Mouse (Mus musculus): ENCODE measurements around the gene Slc7a10.
A peak's percentile ranks its signal among the peaks of the same experiment; 100 is the strongest.

The Slc7a10 gene

DNA sequence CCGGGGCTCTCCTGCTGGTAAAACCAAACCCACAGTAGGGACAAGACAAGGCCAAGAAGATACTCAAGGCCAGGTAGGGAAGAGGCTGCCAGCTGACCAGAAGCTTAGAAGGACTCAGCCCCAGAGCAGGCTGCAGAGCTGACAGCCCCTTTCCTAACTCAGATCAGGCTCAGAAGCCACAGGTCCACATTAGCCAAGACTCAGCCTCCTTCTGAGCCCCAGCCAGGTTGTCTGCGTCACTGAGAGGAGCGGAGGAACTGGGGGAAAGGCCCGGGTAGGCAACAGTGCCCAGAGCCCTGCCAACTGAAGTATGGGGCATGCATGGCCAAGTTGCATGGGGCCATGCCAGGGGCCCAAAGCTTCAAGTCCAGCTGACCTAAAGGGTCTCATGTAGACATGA, 13.7 kb upstream of the Slc7a10 start:
- no peak for DNase-seq (ENCODE audit: low spot score in 2 of 2)

DNA sequence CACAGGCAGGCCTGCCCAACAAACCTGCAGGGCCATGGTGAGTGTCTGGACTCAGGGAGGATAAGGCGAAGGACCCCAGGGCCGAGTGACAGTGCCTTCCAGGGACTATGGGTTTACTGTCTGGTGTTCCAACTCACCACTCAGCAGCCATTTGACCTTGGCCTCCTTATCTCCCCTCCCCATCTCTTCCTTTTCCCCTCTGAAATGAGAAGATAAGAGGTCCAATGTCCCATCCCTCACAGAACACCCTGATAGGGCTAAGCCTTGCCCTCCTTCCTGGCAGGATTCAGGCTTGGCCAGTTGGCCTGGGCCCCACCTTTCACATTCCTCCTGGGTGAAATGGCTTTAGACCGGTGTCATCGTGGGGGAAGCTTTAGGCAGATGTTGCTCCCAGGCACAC, 10.7 kb upstream of the Slc7a10 start:
- no peak for DNase-seq (ENCODE audit: low spot score in 2 of 2)

DNA sequence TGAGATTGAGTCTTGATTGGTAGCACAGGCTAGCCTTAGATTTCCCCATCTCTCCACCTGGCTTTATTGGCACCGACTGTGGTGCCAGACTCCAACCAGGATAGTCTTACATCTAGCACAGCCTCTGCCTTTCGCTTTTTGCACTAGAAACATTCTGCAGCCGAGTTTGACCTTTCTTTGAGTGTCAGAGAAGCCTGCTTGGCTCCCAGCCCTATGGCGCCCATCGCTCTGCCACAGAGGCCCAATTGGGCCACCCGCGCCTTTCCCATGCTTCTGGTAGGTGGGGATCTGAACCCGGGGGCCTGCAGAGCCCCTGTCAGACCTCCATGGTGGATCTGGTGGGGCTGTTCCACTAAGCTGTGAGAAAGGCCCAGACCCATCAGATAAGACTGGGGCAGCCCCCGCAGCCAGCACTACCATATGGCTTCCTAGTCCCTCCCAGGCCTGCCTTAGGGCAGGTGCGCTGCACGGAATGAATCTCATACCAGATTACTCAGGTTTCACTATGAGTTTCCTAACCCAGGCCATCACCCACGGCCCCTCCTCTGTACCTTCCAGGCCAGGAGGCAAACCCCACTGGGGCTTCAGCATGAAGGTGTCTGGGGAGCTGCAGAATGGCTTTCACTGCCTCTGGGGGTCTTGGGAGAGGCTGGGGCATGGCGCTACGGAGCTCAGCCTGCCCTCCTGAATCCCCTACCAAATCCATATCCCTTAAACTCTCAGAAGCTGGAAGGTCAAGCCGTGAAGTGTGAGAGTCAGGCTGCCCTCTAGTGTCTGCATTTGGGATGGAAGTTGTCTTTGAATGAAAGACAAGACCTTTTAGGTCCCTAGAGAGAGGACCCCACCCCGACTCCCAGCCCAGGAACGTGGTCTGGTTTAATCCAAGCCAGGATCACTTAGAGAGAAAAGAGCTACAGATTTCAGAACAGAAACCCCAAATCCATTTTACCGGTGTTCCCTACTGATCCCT, 9.5 kb upstream of the Slc7a10 start:
- DNase-seq (ENCODE audit: low spot score in 2 of 2) = no peak

DNA sequence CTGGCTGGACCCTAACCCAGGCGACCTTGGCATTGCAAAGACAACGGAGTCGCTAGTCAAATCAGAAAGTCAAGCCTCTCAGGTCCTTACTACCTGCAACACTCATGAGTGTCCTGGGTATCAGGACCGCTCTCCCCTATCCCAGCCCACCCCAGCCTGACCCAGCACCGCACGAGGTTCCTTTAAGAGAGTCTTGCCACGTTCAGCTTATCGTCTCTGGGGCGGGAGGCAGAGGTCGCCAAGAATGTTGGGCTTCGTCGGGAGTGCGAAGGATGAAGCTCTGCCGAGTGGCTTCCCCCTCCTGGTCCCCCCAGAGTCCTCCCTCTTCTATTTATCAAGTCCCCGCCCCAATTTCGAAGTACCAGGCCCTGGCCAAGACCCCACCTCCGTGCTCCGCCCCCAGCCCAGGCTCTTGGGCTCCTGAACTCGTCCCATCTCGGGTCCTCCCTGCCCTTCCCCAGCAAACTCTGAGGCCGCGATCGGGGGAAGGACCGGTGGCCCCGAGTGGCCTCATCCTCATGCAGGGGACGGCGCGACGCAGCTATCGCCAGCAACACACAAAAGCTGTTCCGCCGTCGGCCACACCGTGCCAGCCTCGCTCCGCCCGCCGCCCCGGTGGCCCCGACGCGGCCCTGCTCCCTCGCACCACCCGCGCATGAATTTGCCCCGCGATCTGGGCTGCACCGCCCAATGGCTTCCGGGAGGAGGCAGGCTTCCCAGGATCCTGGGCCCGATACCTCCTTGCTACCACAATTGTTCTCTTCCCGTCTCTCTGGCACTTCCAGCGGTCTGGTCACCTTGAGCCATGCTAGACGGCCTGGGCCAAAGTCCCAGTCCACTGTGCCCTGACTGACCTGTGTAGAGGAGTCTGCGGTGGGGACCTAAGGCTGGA, 1.1 kb upstream of the Slc7a10 start:
- no peak for DNase-seq (ENCODE audit: low spot score in 2 of 2)

DNA sequence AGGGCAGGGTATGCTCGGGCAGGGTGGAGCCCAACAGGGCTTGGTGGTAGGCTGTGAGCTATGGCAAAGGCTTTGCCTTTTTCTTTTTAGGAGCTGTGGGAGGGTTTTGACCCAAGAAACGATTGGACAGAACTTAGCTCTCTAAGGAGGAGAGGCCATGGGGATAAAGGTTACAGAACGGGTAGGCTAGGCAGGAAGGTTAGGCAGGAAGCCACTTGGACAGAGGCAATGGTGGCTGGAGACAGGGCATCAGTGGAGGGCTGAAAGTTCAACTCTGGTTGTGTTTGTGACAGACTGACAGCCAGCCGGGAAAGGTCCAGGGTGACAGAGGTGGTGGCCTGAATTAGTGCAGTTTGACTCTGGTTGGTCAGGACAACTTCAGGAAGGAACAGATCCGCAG, 3.5 kb downstream of the Slc7a10 start:
- DNase-seq (ENCODE audit: low spot score in 2 of 2) = no peak

DNA sequence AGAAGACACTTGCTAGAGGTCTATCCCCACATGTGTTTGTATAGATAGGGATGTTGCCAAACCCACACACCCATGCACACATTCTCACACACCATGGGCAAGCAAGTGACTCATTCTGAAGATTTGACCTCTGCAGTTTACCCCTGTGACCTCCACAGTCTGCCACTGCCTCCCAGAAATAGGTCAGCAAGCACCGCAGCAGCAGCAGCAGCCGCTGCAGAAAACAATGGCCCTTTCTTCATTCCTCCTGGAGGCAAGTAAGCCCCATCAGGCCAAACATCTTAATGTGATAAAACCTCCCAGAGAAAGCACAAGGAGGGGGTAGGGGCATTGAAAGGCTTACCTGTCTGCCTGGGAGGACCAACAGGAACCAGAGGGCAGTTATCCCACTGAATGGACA, 5.1 kb downstream of the Slc7a10 start:
- no peak for DNase-seq (ENCODE audit: low spot score in 2 of 2)

DNA sequence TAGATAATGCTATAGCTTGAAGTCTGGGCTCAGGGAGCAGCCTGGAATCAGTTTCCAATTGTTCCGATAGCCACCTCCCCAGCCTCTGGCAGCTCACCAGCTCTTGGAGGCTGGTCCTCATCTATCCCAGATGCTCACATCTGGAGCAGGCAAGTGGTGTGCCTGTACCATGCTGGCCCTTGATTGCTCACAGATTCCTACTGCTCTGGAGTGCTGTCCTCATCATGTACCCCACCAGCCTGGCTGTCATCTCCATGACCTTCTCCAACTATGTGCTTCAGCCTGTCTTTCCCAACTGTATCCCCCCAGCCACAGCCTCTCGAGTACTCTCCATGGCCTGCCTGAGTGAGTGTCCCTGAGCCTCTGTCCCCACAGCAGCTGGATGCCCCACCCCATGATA, 10.8 kb downstream of the Slc7a10 start:
- DNase-seq (ENCODE audit: low spot score in 2 of 2) = no peak

DNA sequence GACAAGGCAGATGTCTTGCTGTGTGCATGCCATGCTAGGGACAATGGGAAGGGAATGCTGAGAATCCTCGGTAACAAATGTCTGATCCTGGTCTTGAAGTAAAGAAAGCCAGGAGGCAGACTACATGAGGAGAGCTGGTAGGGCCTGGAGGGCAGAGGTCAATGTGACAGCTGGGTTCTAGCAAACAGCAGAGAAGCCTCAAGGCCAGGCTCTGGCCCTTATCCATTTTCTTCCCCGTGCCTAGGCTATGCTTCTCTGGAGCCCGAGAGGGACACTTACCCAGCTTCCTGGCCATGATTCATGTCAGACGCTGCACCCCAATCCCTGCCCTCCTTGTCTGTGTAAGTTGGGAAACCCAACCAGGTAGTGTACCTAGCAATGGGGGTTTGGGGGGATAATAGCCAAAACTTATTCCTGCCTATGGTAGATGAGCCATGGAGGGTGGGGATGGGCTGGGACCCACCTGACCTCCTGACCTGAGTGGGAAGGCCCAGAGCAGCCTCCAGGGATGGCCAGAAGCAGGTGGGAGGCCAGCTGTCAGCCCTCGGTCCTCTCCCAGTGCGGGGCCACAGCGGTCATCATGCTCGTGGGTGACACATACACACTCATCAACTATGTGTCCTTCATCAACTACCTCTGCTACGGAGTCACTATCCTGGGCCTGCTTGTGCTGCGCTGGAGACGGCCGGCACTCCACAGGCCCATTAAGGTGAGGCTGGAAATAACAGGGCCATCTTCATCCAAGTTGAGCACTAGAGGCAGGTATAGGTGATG, 13.0 kb downstream of the Slc7a10 start:
- DNase-seq (ENCODE audit: low spot score in 2 of 2) = no peak

DNA sequence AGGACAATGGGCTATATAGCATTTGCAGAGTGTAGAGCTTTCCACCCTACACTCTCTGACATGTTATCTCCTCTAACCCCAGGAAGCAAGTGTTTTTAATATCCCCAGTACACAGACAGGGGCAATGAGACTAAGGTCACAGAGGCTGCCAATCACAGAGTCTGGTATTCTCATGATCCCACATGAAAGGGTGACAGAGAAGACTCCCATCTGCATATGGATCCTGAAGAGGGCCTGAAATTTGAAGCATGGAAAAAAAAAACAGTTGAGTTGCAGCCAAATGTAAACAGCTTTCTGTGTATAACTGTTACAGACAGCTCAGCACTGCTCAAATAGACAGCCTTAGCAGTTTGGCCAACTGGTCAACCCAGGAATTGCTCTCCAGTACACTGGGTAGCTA, 13.6 kb downstream of the Slc7a10 start:
- DNase-seq (ENCODE audit: low spot score in 2 of 2) = no peak

DNA sequence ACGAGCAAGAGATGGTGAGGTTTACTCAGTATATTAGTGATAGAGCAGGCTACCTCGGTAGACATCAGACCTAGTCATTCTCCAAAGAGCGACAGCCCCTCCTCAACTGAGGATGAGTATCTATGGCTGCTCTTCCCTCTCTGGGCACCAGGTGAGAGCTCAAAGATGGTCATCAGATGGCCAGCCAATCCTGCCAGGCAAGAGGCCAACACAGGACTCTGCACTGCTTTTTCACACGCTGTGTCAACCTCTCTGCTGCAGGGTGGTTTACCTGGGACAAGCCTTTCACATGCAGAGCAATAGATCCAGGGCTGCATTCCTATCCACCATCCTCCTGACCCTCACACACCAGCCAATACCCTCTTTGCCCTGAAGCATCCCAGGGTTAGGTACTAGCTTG, 25.6 kb downstream of the Slc7a10 start:
- no peak for DNase-seq (ENCODE audit: low spot score in 2 of 2)

DNA sequence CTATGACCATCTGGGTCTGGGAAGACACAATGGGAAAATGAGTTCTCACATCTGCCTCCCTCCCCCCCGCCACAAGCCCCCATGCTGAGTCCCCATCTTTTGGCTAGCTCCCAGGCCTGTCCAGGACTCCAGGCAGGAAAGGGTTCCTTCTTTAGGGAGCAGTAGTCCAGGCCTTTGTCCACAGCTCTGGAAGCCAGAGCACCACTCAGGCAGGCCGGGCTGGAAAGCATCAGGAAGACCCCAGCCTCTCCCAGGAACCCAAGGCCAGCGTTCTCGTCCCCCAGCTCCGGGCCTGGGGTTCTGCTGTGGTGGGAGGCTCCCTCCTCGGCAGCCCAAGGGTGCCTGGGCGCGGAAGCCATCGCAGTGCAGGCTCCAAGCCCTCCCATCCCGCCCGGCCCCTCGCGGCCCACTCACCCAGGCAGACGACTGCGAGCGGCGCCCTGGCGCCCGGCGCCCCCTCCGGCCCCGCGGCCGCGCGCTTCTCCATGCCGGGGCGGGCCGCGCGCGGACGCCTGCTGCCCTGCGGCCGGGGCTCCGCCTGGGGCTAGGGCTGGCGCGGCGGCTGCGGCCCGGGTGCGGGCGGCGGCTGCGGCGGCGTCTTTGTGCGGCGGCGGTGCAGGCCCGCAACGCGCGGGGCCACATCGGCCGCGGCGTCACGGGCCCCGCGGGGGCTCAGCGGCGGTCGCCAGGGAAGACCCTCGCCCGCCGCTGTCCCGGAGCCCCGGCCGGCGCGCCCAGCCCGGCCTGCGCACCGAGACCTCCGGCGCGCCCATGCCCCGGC, 28.4 kb downstream of the Slc7a10 start:
- DNase-seq (ENCODE audit: low spot score in 2 of 2) = no peak

DNA sequence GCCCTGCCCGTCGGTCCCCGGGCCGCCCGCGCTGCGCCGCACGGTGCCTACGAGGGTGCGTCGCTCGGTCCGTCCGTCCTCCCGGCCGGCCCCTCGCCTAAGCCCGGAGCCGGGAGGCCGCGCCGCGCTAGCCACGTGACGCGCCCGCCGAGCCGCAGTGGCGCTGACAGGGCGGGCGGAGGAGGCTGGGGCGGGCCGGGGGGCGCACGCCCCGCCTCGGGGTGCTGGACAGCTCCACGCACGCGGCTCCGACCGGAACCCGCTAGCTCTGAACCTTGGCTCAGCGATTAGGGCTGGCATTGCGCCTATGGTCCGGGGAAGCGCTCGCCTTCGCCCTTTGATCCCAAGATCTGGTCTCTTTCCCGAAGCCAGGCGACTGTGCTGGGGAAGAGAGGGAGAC, 29.0 kb downstream of the Slc7a10 start, which contains the start of gene Lrp3:
TSS of gene Lrp3 (minus strand) at position 274 of the 400 bp plus-strand sequence.
- peak; percentile 46 to 53 for DNase-seq (ENCODE audit: low spot score in 2 of 2)

DNA sequence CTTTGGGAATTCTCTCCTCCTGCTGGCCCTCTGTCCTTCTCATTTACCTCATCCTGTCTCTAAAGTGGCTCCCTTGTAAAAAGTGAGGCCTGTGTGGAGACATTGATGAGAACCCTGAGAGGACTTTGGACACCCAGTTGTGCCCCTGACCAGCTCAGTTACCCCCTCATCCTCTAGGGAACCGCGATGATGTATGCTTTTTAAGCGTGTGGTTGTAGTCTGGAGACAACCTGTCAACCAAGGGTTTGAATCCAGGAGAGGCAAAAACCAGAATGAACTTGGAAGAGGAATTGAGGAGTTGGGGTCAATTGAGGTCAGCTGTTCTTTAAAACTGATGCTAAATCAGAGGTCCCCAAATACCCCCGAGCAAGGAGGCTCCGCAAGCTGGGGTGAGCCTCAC, 29.5 kb downstream of the Slc7a10 start:
- no peak for DNase-seq (ENCODE audit: low spot score in 2 of 2)

DNA sequence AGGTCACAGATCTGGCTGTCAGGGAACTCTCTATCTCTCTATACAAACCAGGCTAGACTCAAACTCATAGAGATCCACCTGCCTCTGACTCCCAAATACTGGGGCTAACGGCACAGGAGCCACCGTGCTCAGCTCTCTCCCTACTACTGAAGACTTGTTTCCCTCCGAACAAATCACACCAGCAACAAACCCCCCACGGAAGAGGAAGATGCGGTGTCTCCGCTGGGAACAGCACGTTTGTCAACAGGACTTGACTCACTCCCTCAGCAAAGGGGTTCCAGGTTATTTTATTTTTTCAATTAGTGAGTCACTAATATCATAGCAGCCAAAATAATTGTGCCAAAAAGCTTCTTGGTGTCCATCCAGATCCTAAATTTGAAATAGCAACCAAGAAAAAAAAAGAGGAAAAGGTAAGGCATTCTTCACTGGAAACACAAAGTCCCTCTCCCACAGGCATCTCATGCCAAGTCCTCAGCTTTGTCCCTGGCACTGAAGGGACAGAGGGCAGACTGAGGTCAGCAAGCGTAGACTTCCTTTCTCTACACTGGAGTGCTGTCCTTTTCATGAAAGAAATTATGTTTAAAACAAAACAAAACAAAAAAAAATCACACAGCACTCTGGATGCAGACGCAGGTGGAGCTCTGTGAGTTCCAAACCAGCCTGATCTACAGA, 34.6 kb downstream of the Slc7a10 start:
- DNase-seq (ENCODE audit: low spot score in 2 of 2) = no peak

DNA sequence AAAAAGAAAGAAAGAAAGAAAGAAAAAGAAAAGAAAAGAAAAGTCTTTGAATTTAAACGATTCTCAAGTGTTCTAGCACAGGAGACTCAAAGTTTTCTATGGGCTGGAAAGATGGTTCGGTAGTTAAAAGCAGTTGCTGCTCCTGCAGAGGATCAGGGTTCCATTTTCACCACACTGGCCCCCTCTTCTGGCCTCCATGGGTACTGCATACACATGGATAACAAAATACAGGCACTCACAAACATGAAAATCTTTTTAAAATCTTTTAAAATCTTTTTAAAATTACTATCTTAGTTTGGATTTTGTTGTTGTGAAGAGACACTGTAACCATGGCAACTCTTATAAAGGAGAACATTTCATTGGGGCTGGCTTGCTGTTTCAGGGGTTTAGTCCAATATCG, 44.1 kb downstream of the Slc7a10 start:
- DNase-seq (ENCODE audit: low spot score in 2 of 2) = no peak

DNA sequence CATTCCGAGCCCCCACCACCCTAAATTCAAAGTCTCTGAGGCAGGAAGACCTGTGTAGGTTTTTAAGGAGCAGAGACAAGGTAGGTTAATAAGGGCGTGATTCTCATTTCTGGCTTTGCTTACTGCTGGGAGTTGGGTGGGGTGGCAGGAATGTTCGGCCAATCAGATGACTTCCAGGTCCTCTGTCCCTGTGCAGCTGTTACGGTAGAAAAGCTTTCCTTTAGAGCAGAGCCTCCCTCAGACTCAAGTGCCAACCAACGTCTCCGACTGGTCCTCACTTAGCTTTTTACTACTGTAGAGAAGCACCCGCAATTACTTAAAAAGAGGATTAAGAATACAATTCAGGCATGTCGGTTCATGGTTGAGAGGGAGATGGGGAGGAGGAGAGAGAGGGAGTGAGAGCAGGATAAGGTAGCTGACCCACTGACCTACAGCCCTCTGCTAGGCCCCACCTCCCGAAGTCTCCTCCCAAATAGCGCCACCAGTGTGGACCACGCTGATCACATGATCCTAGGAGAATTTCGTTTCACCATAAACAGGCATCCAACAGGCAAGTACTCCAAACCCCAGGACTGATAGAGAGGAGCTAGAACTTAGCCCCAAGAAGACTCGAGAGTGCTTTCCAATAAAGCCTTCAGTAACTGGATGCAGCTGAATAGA, 46.7 kb downstream of the Slc7a10 start:
- no peak for DNase-seq (ENCODE audit: low spot score in 2 of 2)

DNA sequence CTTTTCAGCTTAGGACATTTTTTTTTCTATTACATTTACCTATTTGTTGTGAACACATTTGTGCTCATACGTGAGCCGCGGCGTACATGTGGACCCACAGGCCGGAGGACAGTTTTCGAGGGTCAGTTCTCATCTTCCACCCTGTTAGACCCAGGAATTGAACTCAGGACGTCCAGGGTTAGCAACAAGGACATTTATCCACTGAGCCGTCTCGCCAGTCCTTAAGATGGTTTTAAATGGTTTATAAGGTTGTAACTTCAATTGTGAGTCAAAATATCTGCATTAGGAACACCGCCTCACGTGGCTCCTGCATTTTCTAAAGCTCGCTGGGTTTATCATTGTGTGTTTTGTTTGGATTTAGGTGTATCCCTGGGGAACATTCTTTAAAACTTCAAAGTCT, 47.7 kb downstream of the Slc7a10 start:
- no peak for DNase-seq (ENCODE audit: low spot score in 2 of 2)

DNA sequence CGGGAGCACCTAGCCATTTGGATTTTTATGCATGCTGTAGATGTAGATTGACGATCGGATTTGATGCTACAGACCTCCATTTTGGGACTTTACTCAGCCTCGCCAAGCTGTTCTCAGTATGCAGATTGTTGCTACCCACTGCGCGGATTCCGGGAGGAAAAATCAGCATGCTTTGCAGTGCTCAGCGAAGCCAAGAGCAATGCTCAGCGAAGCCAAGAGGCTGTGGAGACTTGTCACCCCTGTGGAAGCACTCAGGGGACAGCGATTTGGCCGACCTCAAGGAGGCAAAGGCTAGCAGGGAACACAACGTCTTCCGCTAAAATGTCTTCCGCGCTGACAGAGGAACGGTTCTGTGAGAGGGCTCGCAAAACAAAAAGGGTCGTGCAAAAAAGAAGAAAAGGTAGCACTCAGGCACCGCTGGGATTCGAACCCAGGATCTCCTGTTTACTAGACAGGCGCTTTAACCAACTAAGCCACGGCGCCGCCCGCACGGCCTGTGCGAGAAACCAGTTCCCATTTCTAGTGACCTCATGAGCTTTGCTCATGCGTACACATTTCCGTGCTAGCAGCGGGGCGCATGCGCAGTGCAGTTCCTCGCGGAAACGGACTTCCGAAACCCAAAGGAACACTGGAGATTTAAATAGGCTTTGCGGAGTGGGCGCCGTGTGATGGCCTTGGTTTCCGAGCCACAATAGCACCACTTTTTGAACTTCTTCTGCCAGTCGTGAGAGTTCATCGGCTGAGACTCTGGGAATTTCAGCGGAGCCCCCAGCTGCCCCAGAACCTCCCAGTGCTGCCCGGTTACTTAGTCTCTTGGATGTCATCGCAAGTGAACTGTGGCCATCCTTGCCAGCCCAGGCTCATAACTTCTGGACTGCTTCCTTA, 48.4 kb downstream of the Slc7a10 start:
- DNase-seq (ENCODE audit: low spot score in 2 of 2) = peak; percentile 97 to 99

DNA sequence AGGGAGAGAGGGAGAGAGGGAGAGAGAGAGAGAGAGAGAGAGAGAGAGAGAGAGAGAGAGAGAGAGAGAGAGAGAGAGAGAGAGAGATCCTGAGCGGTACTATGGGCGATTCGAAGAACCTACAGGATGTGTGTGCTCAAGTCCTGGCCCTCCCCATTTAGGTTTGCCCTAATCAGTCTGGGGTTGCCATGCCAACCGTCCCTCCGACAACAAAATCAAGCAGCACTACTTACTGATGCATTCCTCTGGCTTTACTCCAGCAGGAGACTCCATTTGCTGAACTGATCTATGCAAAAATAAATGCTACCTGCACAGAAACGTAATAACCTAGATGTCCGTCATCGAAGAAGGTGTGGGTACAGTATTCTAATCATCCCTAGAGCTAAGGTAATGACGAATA, 49.1 kb downstream of the Slc7a10 start:
- peak; percentile 50 for DNase-seq (ENCODE audit: low spot score in 2 of 2)

Measured in right cerebral cortex, postnatal 36 days (tissue).